Mouse (Mus musculus): ENCODE data around the gene Acp4. TPM values are rescaled to one million over a fixed set of nuclear protein-coding genes. Genes with fewer than 3 reads are reported as not detected.
A peak's percentile ranks its signal among the peaks of the same experiment; 100 is the strongest.

Acp4 gene
- polyA plus RNA-seq, 1 experiment from 2014 or later: 0.11 TPM

DNA sequence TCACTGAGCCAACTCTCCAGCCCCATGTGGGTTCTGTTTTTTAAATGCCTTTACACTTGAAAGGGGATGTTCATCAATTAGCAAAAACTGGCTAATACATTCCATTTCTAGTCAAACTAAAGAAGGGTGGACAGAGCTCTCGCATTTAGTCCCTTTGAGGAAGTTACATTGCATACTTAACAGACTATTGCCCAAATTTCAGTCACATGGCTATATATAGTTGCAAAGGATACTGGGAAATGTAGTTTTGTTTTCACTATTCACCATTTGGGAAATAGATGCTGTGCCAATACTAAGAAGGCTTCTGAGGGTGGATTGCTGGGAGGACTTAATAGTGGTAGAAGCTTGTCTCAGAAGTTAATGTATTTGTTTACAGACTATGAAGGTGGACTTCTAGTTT lies 23.8 kb upstream of the Acp4 start:
- H3K4me2 ChIP-seq: no peak overlapping the region
- 73% methylated on average over 1 of the region's 1 CpGs for WGBS

DNA sequence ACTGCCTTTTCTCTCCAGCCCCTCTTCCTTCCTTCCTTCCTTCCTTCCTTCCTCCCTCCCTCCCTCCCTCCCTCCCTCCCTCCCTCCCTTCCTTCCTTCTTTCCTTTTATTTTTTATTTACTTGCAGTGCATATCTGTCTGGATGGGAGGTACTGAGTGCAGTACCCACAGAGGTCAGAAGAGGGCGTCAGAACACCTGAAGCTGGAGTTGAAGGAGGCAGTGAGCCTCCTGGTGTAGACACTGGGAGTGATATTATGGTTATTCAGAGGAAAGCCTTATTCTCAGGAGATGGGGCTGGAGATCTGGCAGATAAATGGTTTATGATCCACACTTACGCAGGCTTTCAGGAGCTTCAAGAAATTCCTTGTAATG lies 20.1 kb upstream of the Acp4 start:
- Histone ChIP-seq H3K4me2 (no peak overlapping the region), H3K4me1 (peaks cover 6% of the 10 kb centered on the region; the same call in 1 of the 2 replicates), H3K9me3 (no peaks in the 10 kb centered on the region), H3K27me3 (peaks cover 24% of the 10 kb centered on the region), H3K36me3 (replicated peaks) (no peaks in the 10 kb centered on the region), H3K27ac (no peak overlapping the region), H3K4me3 (replicated peaks) (no peak overlapping the region), H3K9ac (no peak overlapping the region)
- no peak for ATAC-seq (ENCODE audit: low FRiP score)
- 48% methylated on average over 2 of the region's 2 CpGs for WGBS

More for the DNA sequence above, 23.8 kb upstream of the Acp4 start:
- Histone ChIP-seq H3K4me3 (replicated peaks) (no peak overlapping the region), H3K36me3 (replicated peaks) (no peaks in the 10 kb centered on the region), H3K27ac (no peak overlapping the region), H3K4me1 (peaks cover 6% of the 10 kb centered on the region; the same call in 1 of the 2 replicates), H3K9me3 (no peaks in the 10 kb centered on the region), H3K9ac (no peak overlapping the region), H3K27me3 (peaks cover 8% of the 10 kb centered on the region; the same call in 1 of the 2 replicates)
- no peak for ATAC-seq (ENCODE audit: low FRiP score)

DNA sequence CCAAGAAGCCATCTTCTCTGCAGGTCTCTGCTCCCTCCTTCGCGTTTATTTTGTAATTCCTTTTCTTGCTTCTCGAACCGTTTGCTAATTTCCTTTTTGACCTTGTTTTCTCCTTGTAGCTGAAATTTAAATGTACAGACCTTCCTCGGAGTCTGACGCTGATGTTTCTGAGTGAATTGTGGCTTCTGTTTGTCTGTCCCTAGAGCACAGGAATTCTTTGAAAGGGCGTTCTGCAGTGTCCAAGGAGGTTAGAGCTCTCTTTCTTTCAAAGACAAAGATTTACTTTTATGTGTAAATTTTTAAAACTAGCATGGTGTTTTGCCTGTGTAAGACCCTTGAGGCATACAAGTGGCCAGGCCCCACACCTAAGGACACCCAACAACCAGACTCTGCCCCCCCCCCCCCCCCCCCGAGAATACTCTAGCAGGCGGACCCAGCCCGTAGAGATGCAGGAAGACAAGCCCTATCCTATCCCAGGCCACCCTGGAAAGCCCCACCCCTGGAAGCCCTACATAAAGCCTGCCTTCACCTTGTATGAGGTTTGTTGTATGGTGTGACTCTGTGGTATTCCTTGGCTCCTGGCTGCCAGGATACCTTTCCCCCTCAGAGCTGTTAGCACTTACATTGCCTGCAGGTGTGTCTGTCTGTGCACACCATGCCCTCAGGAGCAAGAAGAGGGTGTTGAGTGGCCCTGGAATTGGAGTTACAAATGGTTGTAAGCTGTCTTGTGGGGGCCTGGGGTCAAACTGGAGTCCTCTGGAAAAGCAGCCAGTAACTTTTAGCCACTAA lies 19.5 kb upstream of the Acp4 start:
- Histone ChIP-seq H3K27me3 (peaks cover 24% of the 10 kb centered on the region), H3K4me2 (no peak overlapping the region), H3K9me3 (no peaks in the 10 kb centered on the region), H3K4me3 (replicated peaks) (no peak overlapping the region), H3K4me1 (peaks cover 2% of the 10 kb centered on the region; the same call in 1 of the 2 replicates), H3K9ac (no peak overlapping the region), H3K36me3 (replicated peaks) (no peaks in the 10 kb centered on the region), H3K27ac (no peak overlapping the region)
- WGBS: 77% methylated on average over 10 of the region's 10 CpGs
- ATAC-seq (ENCODE audit: low FRiP score): no peak

DNA sequence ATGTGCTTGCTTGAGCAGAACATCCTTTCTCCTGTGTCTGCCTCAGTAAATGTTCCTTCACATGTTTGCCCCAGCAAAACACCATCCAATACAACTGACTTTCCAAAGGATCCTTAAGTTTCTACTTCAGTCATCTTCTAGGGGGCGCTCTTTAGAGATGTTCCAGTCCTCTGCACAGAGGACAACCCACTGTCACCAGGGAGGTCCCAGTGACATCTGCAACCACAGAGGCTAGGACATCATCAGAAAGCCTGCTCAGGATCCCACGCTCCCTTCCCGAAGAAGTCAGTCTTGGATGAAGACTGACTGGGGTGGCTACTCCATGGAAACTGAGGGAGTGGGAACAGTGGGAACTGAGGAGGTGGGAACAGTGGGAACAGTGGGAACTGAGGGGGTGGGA lies 18.4 kb upstream of the Acp4 start:
- Histone ChIP-seq H3K27ac (no peak overlapping the region), H3K9me3 (no peaks in the 10 kb centered on the region), H3K4me1 (no peaks in the 10 kb centered on the region), H3K36me3 (replicated peaks) (no peaks in the 10 kb centered on the region), H3K4me2 (no peak overlapping the region), H3K4me3 (replicated peaks) (no peak overlapping the region), H3K27me3 (peaks cover 26% of the 10 kb centered on the region), H3K9ac (no peak overlapping the region)
- ATAC-seq (ENCODE audit: low FRiP score): no peak
- WGBS: 79% methylated on average over 3 of the region's 3 CpGs

DNA sequence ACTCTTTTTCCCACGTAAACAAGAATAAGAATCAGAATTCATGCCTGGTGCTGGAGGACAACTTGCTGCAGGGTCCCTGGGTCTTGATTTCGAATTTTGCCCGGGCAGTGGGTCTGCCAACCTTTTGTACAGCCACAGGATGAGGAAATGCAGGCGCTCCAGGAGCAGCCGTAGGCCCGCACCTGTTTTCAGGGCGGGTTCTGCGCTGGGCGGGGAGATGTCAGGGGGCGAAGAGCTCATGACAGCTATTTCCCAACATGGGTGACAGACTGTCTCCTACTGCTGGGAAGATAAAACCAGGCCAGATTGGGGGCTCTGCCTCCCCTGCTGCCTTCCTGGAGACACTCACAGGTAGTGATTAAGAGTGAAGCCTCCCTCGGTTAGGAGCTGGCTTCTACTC lies 16.9 kb upstream of the Acp4 start:
- 45% methylated on average over 11 of the region's 11 CpGs for WGBS
- H3K4me1 ChIP-seq: no peaks in the 10 kb centered on the region
- no peaks in the 10 kb centered on the region for H3K9me3 ChIP-seq
- no peak overlapping the region for H3K27ac ChIP-seq
- ATAC-seq (ENCODE audit: low FRiP score): no peak
- peaks cover 30% of the 10 kb centered on the region for H3K27me3 ChIP-seq
- no peaks in the 10 kb centered on the region for H3K36me3 ChIP-seq (replicated peaks)
- H3K4me2 ChIP-seq: no peak overlapping the region
- H3K4me3 ChIP-seq (replicated peaks): no peak overlapping the region
- no peak overlapping the region for H3K9ac ChIP-seq

DNA sequence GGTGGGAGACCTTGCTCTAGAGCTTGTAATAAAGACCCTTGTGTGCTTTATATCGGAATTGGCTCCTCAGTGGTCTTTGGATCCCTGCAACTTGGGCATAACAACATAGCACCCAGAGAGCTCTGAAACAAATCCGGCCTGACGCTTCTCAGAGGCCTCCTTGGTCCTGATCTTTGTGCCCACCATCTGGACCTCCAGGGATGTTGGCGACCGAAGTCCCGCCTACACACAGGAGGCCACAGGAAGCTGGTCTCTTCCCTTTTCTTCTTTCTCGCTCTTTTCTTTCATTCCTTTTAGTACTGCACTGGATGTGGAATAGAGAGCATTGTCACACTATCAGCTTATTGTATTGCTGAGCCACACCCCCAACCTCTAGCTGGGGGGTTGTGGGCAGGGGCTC lies 16.3 kb upstream of the Acp4 start:
- no peak overlapping the region for H3K9ac ChIP-seq
- H3K4me3 ChIP-seq (replicated peaks): no peak overlapping the region
- WGBS: 56% methylated on average over 7 of the region's 7 CpGs
- H3K4me2 ChIP-seq: no peak overlapping the region
- no peak overlapping the region for H3K27ac ChIP-seq
- H3K36me3 ChIP-seq (replicated peaks): no peaks in the 10 kb centered on the region
- H3K4me1 ChIP-seq: no peaks in the 10 kb centered on the region
- H3K9me3 ChIP-seq: no peaks in the 10 kb centered on the region
- ATAC-seq (ENCODE audit: low FRiP score): no peak
- H3K27me3 ChIP-seq: peaks cover 32% of the 10 kb centered on the region

GRCm38 (mm10) chr7:44272546-44272945 lies 15.4 kb upstream of the Acp4 start:
- Histone ChIP-seq H3K4me3 (replicated peaks) (no peak overlapping the region), H3K27ac (no peak overlapping the region), H3K4me1 (no peaks in the 10 kb centered on the region), H3K27me3 (peaks cover 41% of the 10 kb centered on the region), H3K36me3 (replicated peaks) (no peaks in the 10 kb centered on the region), H3K9me3 (no peaks in the 10 kb centered on the region), H3K9ac (no peak overlapping the region), H3K4me2 (no peak overlapping the region)
- WGBS: 93% methylated on average over 7 of the region's 7 CpGs
- no peak for ATAC-seq (ENCODE audit: low FRiP score)

DNA sequence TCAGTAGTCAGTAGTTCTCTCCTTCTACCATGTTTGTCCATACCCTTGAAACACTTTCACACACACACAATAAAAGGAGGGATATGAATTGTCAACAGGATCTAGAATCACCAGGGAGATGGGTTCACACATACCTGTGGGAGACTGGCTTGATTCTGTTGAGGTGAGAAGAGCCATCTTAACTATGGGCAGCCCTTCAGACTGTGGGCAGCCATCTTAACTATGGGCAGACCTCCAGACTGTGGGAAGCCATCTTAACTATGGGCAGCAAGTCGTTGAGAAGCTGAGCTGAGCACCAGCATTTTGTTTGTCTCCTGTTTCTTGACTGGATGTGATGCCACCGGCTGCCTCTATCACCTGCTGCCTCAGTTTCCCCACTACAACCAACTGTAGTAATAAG lies 14.1 kb upstream of the Acp4 start:
- ATAC-seq (ENCODE audit: low FRiP score): no peak
- Histone ChIP-seq H3K36me3 (replicated peaks) (no peaks in the 10 kb centered on the region), H3K4me1 (no peaks in the 10 kb centered on the region), H3K4me3 (replicated peaks) (no peak overlapping the region), H3K4me2 (no peak overlapping the region), H3K9me3 (no peaks in the 10 kb centered on the region), H3K27me3 (peaks cover 50% of the 10 kb centered on the region), H3K9ac (no peak overlapping the region), H3K27ac (no peak overlapping the region)
- WGBS: 75% methylated on average over 2 of the region's 2 CpGs

GRCm38 (mm10) chr7:44269397-44269796 lies 12.2 kb upstream of the Acp4 start:
- 79% methylated on average over 2 of the region's 2 CpGs for WGBS
- no peak overlapping the region for H3K4me2 ChIP-seq
- H3K9me3 ChIP-seq: no peaks in the 10 kb centered on the region
- H3K27me3 ChIP-seq: peaks cover 46% of the 10 kb centered on the region
- H3K36me3 ChIP-seq (replicated peaks): no peaks in the 10 kb centered on the region
- ATAC-seq (ENCODE audit: low FRiP score): no peak
- no peak overlapping the region for H3K4me3 ChIP-seq (replicated peaks)
- no peak overlapping the region for H3K9ac ChIP-seq
- no peak overlapping the region for H3K27ac ChIP-seq
- H3K4me1 ChIP-seq: no peaks in the 10 kb centered on the region

DNA sequence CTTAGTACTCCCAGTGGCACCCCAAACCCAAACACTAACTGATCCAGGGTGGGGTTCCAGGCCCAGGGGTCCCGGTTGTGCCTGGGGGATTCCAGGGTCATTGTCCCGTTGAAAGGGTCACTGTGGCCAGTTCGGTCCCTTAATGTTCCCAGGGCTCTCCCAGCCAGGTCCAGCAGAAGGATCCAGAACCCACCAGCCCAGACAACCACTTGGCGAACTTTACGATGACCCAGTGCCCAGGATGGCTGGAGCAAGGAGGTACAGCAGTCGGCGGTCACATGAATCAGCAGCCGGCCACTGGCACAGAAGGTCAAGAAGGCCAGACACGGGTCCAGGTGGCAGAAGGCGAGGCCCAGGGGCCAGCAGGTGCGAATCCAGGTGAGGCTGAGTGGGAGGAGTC lies 10.9 kb upstream of the Acp4 start:
- Histone ChIP-seq H3K9ac (no peak overlapping the region), H3K27me3 (peaks cover 47% of the 10 kb centered on the region), H3K4me3 (replicated peaks) (no peak overlapping the region), H3K36me3 (replicated peaks) (no peaks in the 10 kb centered on the region), H3K4me1 (peaks cover 4% of the 10 kb centered on the region), H3K27ac (no peak overlapping the region), H3K4me2 (no peak overlapping the region), H3K9me3 (no peaks in the 10 kb centered on the region)
- 85% methylated on average over 11 of the region's 11 CpGs for WGBS
- ATAC-seq (ENCODE audit: low FRiP score): no peak

DNA sequence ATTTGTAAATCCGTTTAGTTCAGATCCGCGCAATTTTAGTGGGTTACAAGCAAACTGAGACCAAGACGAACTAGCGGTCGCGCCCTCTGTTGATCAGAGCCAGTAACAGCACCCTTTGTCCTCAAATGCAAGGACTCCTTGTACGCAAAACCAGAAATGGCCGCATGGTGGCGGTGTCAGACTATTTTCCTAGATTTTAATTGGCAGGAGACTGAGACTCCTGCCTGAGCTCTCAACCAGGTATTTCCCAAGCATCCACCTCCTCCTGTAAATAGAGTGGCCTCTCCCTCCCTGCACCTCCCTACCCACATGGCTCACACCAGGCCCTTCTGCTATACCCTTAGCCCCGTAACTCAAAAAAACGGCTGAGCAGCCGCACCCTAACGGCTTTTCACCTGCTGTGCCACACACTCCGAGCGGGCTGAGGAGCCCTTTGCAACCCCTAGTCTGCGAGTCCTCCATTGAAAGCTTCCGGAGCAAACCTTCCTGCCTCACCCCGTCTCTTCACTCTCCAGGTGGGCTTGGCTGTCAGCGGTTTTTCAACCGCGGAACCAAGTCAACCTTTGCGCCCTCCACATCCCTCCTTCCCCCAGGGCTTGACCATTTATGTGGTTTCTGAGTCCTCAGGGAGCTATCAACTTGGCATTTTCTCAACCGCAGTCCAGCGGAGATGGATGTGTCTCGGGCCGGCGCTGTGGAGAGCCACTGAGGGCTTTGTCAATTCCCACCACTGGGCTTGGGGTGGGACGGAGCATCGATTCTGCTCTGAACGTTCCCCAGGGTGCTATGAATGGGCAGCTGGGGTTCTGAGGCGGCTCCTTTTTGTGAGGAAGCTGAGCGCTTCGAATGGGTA lies 5.8 kb upstream of the Acp4 start:
- 2% methylated on average over 34 of the region's 34 CpGs for WGBS
- H3K9ac ChIP-seq: peak overlapping the region; percentile 48; the same call in 1 of the 2 replicates
- H3K4me3 ChIP-seq (replicated peaks): peak overlapping the region; percentile 32

DNA sequence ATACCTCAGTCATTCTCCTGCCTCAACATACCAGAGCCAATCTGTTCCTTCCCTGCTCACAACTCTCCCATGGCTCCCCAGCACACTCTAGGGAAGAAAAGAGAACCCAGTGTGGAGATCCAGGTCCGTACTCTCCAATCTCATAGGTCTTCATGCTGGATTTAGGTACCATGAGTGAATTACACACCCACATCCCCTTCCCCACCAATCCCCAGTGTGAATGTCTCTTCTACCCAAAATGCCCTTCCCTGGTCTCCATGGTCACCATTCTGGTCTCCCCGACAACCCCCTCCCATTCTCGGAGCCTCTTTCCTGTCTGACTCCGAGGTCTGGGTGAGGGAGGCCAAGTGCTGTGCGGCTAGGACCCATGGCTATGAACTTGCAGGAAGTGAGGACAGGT lies 4.0 kb upstream of the Acp4 start, which contains the start of gene Gm15517:
Gene Gm15517 (plus strand): TSS at position 301 of the 400 bp plus-strand sequence.
- ATAC-seq (ENCODE audit: low FRiP score): no peak
- H3K36me3 ChIP-seq (replicated peaks): no peaks in the 10 kb centered on the region
- H3K4me3 ChIP-seq (replicated peaks): no peak within 1 kb of the TSS
- H3K4me1 ChIP-seq: peaks cover 7% of the 10 kb centered on the region
- 70% methylated on average over 5 of the region's 5 CpGs for WGBS
- no peak within 1 kb of the TSS for H3K4me2 ChIP-seq
- H3K9me3 ChIP-seq: no peaks in the 10 kb centered on the region
- no peak within 1 kb of the TSS for H3K9ac ChIP-seq
- peaks cover 26% of the 10 kb centered on the region for H3K27me3 ChIP-seq
- no peak within 1 kb of the TSS for H3K27ac ChIP-seq

More for the DNA sequence above, 5.8 kb upstream of the Acp4 start:
- Histone ChIP-seq H3K36me3 (replicated peaks) (no peaks in the 10 kb centered on the region), H3K9me3 (no peaks in the 10 kb centered on the region), H3K27me3 (peaks cover 40% of the 10 kb centered on the region), H3K4me1 (peaks cover 7% of the 10 kb centered on the region), H3K27ac (no peak overlapping the region), H3K4me2 (peak overlapping the region; percentile 52)
- ATAC-seq (ENCODE audit: low FRiP score): peak; percentile 85
